Mouse (Mus musculus): ENCODE measurements around the gene Sdc1. TPM values are rescaled to one million over a fixed set of nuclear protein-coding genes. Genes with fewer than 3 reads are reported as not detected.
A peak's percentile ranks its signal among the peaks of the same experiment; 100 is the strongest.

Gene Sdc1
- total and polyA plus RNA-seq, 3 experiments = 4.8 to 11.0 (median 5.7) TPM

DNA sequence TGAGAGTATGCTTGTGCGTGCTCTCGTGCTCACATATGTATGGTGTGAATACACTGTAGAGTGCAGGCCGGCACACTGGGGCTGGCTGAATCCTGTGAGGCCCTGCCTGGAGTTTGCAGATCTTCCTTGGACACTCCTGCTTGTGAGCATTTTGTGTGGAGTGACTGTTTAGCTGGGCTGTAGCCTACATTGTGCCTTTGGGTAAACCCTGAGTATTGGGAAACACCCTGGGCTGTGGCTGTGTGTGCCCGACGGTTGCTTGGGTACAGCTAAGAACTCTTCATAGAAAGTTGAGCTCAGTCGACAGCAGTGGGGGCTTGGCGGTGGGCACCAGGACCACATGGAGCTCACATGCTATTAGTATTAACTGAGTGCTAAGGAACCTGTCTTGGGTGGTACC is 5.1 kb downstream of the Sdc1 start:
- intact Hi-C loops (cut with DNase I) = no loop called here
- no peak overlapping the region for H3K27ac ChIP-seq

DNA sequence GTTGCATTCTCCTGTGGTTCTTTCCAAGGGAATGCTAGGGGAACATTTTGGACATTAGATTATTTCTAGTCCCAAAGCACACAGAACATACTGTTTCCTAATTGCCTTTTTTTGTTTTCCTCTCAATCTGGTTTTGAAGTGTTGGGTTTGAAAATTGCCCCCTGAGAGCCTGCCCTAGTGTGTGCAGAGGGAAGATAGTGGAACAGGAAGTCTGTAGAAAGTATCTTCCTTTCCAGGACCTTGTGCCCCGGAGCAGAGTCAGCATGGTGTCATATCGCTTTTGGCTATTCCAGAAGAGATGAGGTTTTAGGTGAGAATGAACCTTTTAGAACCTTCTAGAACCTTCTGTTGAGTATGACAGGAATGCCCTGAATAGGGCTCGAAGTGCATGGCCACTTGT is 5.6 kb downstream of the Sdc1 start:
- 74% methylated on average over 3 of the region's 3 CpGs for WGBS
- no peak overlapping the region for H3K27ac ChIP-seq

More for the DNA sequence above, 5.1 kb downstream of the Sdc1 start:
- Histone ChIP-seq H3K27me3 (ENCODE audit: control insufficient read depth, insufficient read depth, low read length) (no peaks in the 10 kb centered on the region), H3K79me2 (replicated peaks; ENCODE audit: control insufficient read depth, insufficient read depth, low read length) (no peaks in the 10 kb centered on the region), H3K9ac (ENCODE audit: low read depth, low read length) (no peak overlapping the region), H3K4me1 (ENCODE audit: control insufficient read depth, insufficient read depth, low read length) (peaks cover 2% of the 10 kb centered on the region; the same call in 1 of the 2 replicates), H3K36me3 (ENCODE audit: control insufficient read depth, insufficient read depth, low read length) (no peaks in the 10 kb centered on the region), H3K4me3 (no peak overlapping the region)
- TF ChIP-seq EP300 (IDR thresholded peaks at IDR 0.05; ENCODE audit: insufficient read depth, low read depth, low read length) = no peak
- no peak for TF ChIP-seq POLR2A (IDR thresholded peaks at IDR 0.05; ENCODE audit: insufficient read depth, low read depth, low read length)
- no peak for TF ChIP-seq CTCF (IDR thresholded peaks at IDR 0.05)
- 93% methylated on average over 7 of the region's 7 CpGs for WGBS
- no peak for DNase-seq

DNA sequence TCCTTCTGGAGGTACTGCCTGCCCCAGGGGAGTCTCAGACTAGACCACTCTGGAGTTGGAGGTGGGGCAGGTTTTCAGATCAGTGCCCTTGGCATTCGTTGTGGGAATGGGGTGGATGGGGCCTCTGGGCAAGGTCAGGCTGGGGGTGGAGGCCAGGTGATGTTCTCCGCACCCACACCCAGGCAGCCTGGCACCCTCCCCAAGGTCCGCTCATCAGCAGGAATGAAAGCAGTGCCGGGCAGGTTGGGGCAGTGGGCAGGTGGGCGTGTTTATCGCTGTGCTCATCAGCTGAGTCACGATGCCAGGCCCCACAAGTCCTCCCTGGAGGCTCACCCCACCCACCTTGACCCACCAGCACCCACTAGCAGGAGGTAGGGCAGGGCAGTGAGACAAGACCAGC is 7.0 kb downstream of the Sdc1 start:
- intact Hi-C loops (cut with DNase I) = no loop called here
- Histone ChIP-seq H3K4me1 (ENCODE audit: control insufficient read depth, insufficient read depth, low read length) (peaks cover 2% of the 10 kb centered on the region; the same call in 1 of the 2 replicates), H3K36me3 (ENCODE audit: control insufficient read depth, insufficient read depth, low read length) (no peaks in the 10 kb centered on the region), H3K9ac (ENCODE audit: low read depth, low read length) (no peak overlapping the region), H3K27me3 (ENCODE audit: control insufficient read depth, insufficient read depth, low read length) (no peaks in the 10 kb centered on the region), H3K27ac (no peak overlapping the region), H3K79me2 (replicated peaks; ENCODE audit: control insufficient read depth, insufficient read depth, low read length) (no peaks in the 10 kb centered on the region), H3K4me3 (no peak overlapping the region)
- WGBS = 85% methylated on average over 7 of the region's 7 CpGs
- DNase-seq = no peak
- TF ChIP-seq POLR2A (IDR thresholded peaks at IDR 0.05; ENCODE audit: insufficient read depth, low read depth, low read length) = no peak
- TF ChIP-seq CTCF (IDR thresholded peaks at IDR 0.05) = no peak
- no peak for TF ChIP-seq EP300 (IDR thresholded peaks at IDR 0.05; ENCODE audit: insufficient read depth, low read depth, low read length)

More for the DNA sequence above, 5.6 kb downstream of the Sdc1 start:
- intact Hi-C loops (cut with DNase I) = no loop called here
- Histone ChIP-seq H3K36me3 (ENCODE audit: control insufficient read depth, insufficient read depth, low read length) (no peaks in the 10 kb centered on the region), H3K27me3 (ENCODE audit: control insufficient read depth, insufficient read depth, low read length) (no peaks in the 10 kb centered on the region), H3K9ac (ENCODE audit: low read depth, low read length) (no peak overlapping the region), H3K79me2 (replicated peaks; ENCODE audit: control insufficient read depth, insufficient read depth, low read length) (no peaks in the 10 kb centered on the region), H3K4me3 (no peak overlapping the region), H3K4me1 (ENCODE audit: control insufficient read depth, insufficient read depth, low read length) (peaks cover 2% of the 10 kb centered on the region; the same call in 1 of the 2 replicates)
- TF ChIP-seq CTCF (IDR thresholded peaks at IDR 0.05) = no peak
- TF ChIP-seq POLR2A (IDR thresholded peaks at IDR 0.05; ENCODE audit: insufficient read depth, low read depth, low read length) = no peak
- TF ChIP-seq EP300 (IDR thresholded peaks at IDR 0.05; ENCODE audit: insufficient read depth, low read depth, low read length) = no peak
- no peak for DNase-seq

DNA sequence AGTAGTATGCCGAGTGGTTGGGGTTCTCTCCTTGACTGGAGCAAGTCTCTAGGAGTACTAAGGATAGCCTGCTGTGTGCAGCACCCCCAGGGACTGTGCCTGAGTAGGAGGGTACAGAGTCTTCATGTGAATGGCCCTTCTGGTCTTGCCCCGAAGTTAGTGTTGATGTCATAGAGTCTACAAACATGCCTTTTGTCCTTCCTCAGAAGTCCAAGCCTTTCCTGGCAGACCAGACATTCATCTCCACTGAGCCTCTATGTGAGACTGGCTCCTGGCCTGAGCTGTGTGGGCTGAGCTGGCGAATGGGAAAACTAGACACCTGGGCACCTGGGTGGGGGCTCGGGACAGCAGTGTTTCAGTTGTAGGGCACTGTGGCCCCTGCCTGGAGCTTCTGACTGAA is 8.7 kb downstream of the Sdc1 start:
- H3K27ac ChIP-seq = no peak overlapping the region
- no peaks in the 10 kb centered on the region for H3K36me3 ChIP-seq (ENCODE audit: control insufficient read depth, insufficient read depth, low read length)
- WGBS = 78% methylated on average over 4 of the region's 4 CpGs
- no peak overlapping the region for H3K9ac ChIP-seq (ENCODE audit: low read depth, low read length)
- H3K79me2 ChIP-seq (replicated peaks; ENCODE audit: control insufficient read depth, insufficient read depth, low read length) = no peaks in the 10 kb centered on the region
- TF ChIP-seq EP300 (IDR thresholded peaks at IDR 0.05; ENCODE audit: insufficient read depth, low read depth, low read length) (no peak), POLR2A (IDR thresholded peaks at IDR 0.05; ENCODE audit: insufficient read depth, low read depth, low read length) (no peak), CTCF (IDR thresholded peaks at IDR 0.05) (no peak)
- no peak overlapping the region for H3K4me3 ChIP-seq
- intact Hi-C loops (cut with DNase I) = loop anchor here (5.0 kb wide), 1 partner anchor 77 kb away; no protein-coding TSS in a partner anchor
- peaks cover 2% of the 10 kb centered on the region; the same call in 1 of the 2 replicates for H3K4me1 ChIP-seq (ENCODE audit: control insufficient read depth, insufficient read depth, low read length)
- no peaks in the 10 kb centered on the region for H3K27me3 ChIP-seq (ENCODE audit: control insufficient read depth, insufficient read depth, low read length)
- DNase-seq = no peak

DNA sequence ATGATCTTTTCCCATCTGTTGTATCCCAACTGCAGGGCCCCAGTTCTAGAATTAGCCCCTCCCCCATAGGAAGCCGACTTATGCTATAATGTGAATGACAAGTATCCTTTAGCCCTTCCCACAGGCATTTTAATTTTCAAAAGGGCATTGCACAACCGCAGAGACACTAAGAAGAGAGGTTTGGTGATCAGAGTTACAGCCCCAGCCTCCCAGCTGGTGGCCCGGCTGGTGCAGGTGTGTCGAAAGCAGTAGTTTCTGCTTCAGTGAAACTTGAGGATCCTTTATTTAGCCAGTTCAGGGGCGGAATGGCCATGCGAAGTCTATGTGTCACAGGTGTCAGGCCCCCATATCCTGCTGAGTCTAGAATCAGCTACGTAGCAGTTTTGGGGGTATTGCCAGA is 10.0 kb downstream of the Sdc1 start:
- H3K27me3 ChIP-seq (ENCODE audit: control insufficient read depth, insufficient read depth, low read length) = no peaks in the 10 kb centered on the region
- H3K27ac ChIP-seq = no peak overlapping the region
- H3K79me2 ChIP-seq (replicated peaks; ENCODE audit: control insufficient read depth, insufficient read depth, low read length) = no peaks in the 10 kb centered on the region
- H3K4me3 ChIP-seq = no peak overlapping the region
- H3K36me3 ChIP-seq (ENCODE audit: control insufficient read depth, insufficient read depth, low read length) = no peaks in the 10 kb centered on the region
- intact Hi-C loops (cut with DNase I) = loop anchor here (5.0 kb wide), 1 partner anchor 76 kb away; no protein-coding TSS in a partner anchor
- no peak for DNase-seq
- H3K9ac ChIP-seq (ENCODE audit: low read depth, low read length) = no peak overlapping the region
- TF ChIP-seq CTCF (IDR thresholded peaks at IDR 0.05) (no peak), POLR2A (IDR thresholded peaks at IDR 0.05; ENCODE audit: insufficient read depth, low read depth, low read length) (no peak), EP300 (IDR thresholded peaks at IDR 0.05; ENCODE audit: insufficient read depth, low read depth, low read length) (no peak)
- peaks cover 2% of the 10 kb centered on the region; the same call in 1 of the 2 replicates for H3K4me1 ChIP-seq (ENCODE audit: control insufficient read depth, insufficient read depth, low read length)
- 79% methylated on average over 7 of the region's 7 CpGs for WGBS

DNA sequence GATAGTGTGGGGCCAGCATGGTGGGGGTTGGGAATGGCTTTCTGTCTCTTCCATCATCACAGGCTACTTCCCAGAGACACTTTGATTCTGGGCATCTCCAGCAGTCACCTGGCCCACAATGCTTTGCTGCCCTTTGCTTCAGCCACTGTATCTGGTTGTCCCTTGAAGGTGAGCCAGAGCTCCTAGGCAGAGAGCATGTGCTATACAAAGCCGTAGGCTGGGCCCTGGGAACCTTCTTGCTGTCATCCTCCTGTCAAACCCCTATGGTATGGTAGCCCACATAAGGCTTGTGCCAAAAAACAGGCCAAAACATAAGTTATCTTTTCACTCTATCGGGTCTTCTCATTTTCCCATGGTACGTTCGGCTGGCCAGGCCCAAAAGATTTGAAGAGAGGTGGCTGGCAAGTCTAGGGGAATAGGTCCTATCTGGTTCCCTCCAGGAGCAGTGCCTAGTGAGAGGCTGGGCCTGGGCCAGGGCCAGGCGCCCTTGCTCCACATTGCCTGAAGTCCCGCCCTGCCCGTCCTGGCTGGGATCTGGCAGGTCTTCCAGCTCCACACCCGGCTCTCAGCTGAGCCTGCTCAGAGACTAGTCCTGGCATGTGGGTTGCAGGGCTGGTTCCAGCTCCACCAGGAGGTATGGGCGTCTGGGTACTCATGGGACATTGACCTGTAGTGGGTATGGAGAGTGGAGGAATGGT is 10.7 kb downstream of the Sdc1 start:
- Histone ChIP-seq H3K9ac (ENCODE audit: low read depth, low read length) (no peak overlapping the region), H3K27me3 (ENCODE audit: control insufficient read depth, insufficient read depth, low read length) (no peaks in the 10 kb centered on the region), H3K4me3 (no peak overlapping the region), H3K4me1 (ENCODE audit: control insufficient read depth, insufficient read depth, low read length) (peaks cover 2% of the 10 kb centered on the region; the same call in 1 of the 2 replicates), H3K27ac (peak overlapping the region; percentile 15; the same call in 1 of the 2 replicates), H3K36me3 (ENCODE audit: control insufficient read depth, insufficient read depth, low read length) (no peaks in the 10 kb centered on the region), H3K79me2 (replicated peaks; ENCODE audit: control insufficient read depth, insufficient read depth, low read length) (no peaks in the 10 kb centered on the region)
- peak; percentile 66 to 86 for DNase-seq
- intact Hi-C loops (cut with DNase I) = loop anchor here (5.0 kb wide), 1 partner anchor 75 kb away; no protein-coding TSS in a partner anchor
- WGBS = 39% methylated on average over 9 of the region's 9 CpGs
- TF ChIP-seq CTCF (IDR thresholded peaks at IDR 0.05) = no peak
- TF ChIP-seq EP300 (IDR thresholded peaks at IDR 0.05; ENCODE audit: insufficient read depth, low read depth, low read length) = no peak
- no peak for TF ChIP-seq POLR2A (IDR thresholded peaks at IDR 0.05; ENCODE audit: insufficient read depth, low read depth, low read length)
